Mouse (Mus musculus): ENCODE results near the gene Acss2. TPM values are rescaled to one million over a fixed set of nuclear protein-coding genes. Genes with fewer than 3 reads are reported as not detected.
A peak's percentile ranks its signal among the peaks of the same experiment; 100 is the strongest.
"Not testable (repeated sequence)": the region's sequence is repeated elsewhere in the genome, so short reads cannot be mapped to it uniquely, and the experiment has no call there.

Acss2 gene
- polyA plus RNA-seq, 1 experiment, result 514 TPM

- H3K27ac ChIP-seq (replicated peaks; ENCODE audit: low read depth, low read length), result 0 out of 2 replicates have a peak overlapping the region, but pooled peaks have one; percentile 9
- H3K4me3 ChIP-seq (ENCODE audit: insufficient read depth, low read depth, low read length), result peak overlapping the region; percentile 78
- H3K4me1 ChIP-seq (ENCODE audit: control insufficient read depth, insufficient read depth, insufficient read length, low read length), result 0 out of 2 replicates have a peak, but pooled peaks cover 2% of the 10 kb centered on the region
These were observed 953 bp downstream of the Acss2 start for GRCm38 (mm10) chr2:155518531-155519270.

GRCm38 (mm10) chr2:155523706-155524105 lies 6.0 kb downstream of the Acss2 start:
- Histone ChIP-seq H3K27ac (replicated peaks; ENCODE audit: low read depth, low read length) (no peak overlapping the region), H3K4me1 (ENCODE audit: control insufficient read depth, insufficient read depth, insufficient read length, low read length) (peaks cover 2% of the 10 kb centered on the region; the same call in 1 of the 2 replicates), H3K4me3 (ENCODE audit: insufficient read depth, low read depth, low read length) (no peak overlapping the region)

- Histone ChIP-seq H3K27ac (replicated peaks; ENCODE audit: low read depth, low read length) (no peak overlapping the region), H3K4me3 (ENCODE audit: insufficient read depth, low read depth, low read length) (no peak overlapping the region), H3K4me1 (ENCODE audit: control insufficient read depth, insufficient read depth, insufficient read length, low read length) (no peaks in the 10 kb centered on the region; the same call in 1 of the 2 replicates)
These were observed 6.6 kb downstream of the Acss2 start for GRCm38 (mm10) chr2:155524378-155524777.

DNA sequence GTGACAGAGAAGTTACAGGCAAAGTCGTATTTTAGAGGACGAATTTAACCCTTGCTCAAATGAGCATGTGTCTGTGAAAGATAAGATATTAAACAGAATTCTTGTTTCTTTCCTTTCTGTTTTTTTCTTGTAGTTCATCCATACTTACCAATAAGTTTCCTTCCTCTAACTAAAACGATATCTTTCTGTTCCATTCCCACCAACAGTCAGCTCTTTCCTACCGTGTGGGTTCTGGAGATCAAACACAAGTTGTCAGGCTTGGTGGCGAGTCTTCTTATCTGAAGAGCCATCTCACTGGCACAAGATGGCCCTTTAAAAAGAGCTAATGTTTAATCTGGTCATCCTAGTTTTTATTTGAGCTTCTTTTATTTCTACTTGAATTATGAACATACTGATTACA lies 9.6 kb downstream of the Acss2 start:
- Histone ChIP-seq H3K27ac (replicated peaks; ENCODE audit: low read depth, low read length) (no peak overlapping the region), H3K4me3 (ENCODE audit: insufficient read depth, low read depth, low read length) (no peak overlapping the region), H3K4me1 (ENCODE audit: control insufficient read depth, insufficient read depth, insufficient read length, low read length) (no peaks in the 10 kb centered on the region; the same call in 1 of the 2 replicates)

DNA sequence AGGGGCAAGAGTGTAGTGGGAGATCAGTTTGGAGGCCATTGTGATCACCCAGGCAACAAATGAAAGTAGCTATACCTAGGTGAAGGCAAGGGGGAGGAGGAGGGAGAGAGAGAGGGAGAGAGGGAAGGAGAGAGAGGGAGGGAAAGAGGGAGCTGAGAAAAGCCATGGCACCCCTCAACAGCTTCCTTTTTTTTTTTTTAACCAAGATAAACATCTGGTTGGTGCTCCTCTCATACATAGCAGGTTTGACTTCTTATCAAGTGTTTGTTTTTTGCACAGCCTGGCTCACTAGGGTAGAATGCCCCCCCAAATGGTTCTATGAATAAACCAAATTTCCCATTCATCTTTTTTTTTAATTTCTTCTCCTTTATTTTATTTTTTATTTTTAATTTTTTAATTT lies 18.5 kb downstream of the Acss2 start:
- no peak overlapping the region for H3K4me3 ChIP-seq (ENCODE audit: insufficient read depth, low read depth, low read length)
- no peaks in the 10 kb centered on the region for H3K4me1 ChIP-seq (ENCODE audit: control insufficient read depth, insufficient read depth, insufficient read length, low read length)
- no peak overlapping the region for H3K27ac ChIP-seq (replicated peaks; ENCODE audit: low read depth, low read length)

GRCm38 (mm10) chr2:155537761-155538462 lies 20.2 kb downstream of the Acss2 start:
- no peak overlapping the region for H3K4me3 ChIP-seq (ENCODE audit: insufficient read depth, low read depth, low read length)
- H3K27ac ChIP-seq (replicated peaks; ENCODE audit: low read depth, low read length), result peak overlapping the region; percentile 33; the same call in 1 of the 2 replicates
- H3K4me1 ChIP-seq (ENCODE audit: control insufficient read depth, insufficient read depth, insufficient read length, low read length), result no peaks in the 10 kb centered on the region

DNA sequence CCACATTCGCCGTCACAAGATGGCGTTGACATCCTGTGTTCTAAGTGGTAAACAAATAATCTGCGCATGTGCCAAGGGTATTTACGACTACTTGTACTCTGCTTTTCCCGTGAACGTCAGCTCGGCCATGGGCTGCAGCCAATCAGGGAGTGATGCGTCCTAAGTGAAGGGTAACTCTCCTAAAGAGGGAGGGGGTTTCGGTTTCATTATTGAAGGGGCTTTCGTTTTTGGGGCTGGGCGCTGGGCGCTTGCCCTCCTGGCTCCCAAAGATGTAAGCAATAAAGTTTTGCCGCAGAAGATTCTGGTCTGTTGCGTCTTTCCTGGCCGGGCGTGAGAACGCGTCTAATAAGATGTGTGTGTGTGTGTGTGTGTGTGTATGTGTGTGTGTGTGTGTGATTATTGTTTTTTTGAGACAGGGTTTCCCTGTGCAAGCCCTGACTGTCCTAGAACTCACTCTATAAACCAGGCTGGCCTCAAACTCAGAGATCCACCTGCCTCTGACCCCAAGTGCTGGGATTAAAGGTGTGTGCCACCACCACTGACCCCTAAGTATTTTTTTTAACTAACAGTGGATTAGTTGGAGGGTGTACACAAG lies 20.8 kb downstream of the Acss2 start:
- Histone ChIP-seq H3K27ac (replicated peaks; ENCODE audit: low read depth, low read length) (peak overlapping the region; percentile 13; the same call in 1 of the 2 replicates), H3K4me3 (ENCODE audit: insufficient read depth, low read depth, low read length) (peak overlapping the region; percentile 48)
- H3K4me1 ChIP-seq (ENCODE audit: control insufficient read depth, insufficient read depth, insufficient read length, low read length), result not testable (repeated sequence)

- H3K4me1 ChIP-seq (ENCODE audit: control insufficient read depth, insufficient read depth, insufficient read length, low read length), result no peaks in the 10 kb centered on the region
- H3K27ac ChIP-seq (replicated peaks; ENCODE audit: low read depth, low read length), result no peak overlapping the region
- no peak overlapping the region for H3K4me3 ChIP-seq (ENCODE audit: insufficient read depth, low read depth, low read length)
These were observed 21.9 kb downstream of the Acss2 start for GRCm38 (mm10) chr2:155539696-155540095.

- Histone ChIP-seq H3K4me1 (ENCODE audit: control insufficient read depth, insufficient read depth, insufficient read length, low read length) (no peaks in the 10 kb centered on the region), H3K4me3 (ENCODE audit: insufficient read depth, low read depth, low read length) (no peak overlapping the region), H3K27ac (replicated peaks; ENCODE audit: low read depth, low read length) (peak overlapping the region; percentile 12; the same call in 1 of the 2 replicates)
These were observed 23.2 kb downstream of the Acss2 start for GRCm38 (mm10) chr2:155540822-155541458.

- Histone ChIP-seq H3K4me3 (ENCODE audit: insufficient read depth, low read depth, low read length) (no peak overlapping the region), H3K4me1 (ENCODE audit: control insufficient read depth, insufficient read depth, insufficient read length, low read length) (no peaks in the 10 kb centered on the region), H3K27ac (replicated peaks; ENCODE audit: low read depth, low read length) (no peak overlapping the region)
These were observed 29.2 kb downstream of the Acss2 start for GRCm38 (mm10) chr2:155546955-155547354.

DNA sequence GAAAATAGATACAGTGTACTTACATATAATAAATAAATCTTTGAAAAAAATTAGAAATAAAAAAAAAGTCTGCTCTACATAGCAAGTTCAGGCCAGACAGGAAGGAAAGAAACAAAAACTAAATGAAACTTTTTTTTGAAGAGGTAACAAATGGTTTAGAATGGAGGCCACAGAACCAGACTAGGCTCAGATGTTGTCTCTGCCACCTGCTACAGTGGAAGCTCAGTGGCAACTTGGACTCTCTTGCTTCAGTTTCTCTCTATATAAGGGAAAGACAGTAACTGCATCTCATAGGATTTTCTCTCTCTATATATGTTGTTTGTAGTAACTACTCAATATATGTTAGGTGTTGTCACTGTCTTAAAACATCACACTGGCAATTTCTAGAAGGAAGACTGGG lies 34.6 kb downstream of the Acss2 start:
- Histone ChIP-seq H3K4me3 (ENCODE audit: insufficient read depth, low read depth, low read length) (no peak overlapping the region), H3K4me1 (ENCODE audit: control insufficient read depth, insufficient read depth, insufficient read length, low read length) (no peaks in the 10 kb centered on the region), H3K27ac (replicated peaks; ENCODE audit: low read depth, low read length) (no peak overlapping the region)

- H3K4me1 ChIP-seq (ENCODE audit: control insufficient read depth, insufficient read depth, insufficient read length, low read length), result no peaks in the 10 kb centered on the region
- no peak overlapping the region for H3K4me3 ChIP-seq (ENCODE audit: insufficient read depth, low read depth, low read length)
- no peak overlapping the region for H3K27ac ChIP-seq (replicated peaks; ENCODE audit: low read depth, low read length)
These were observed 35.2 kb downstream of the Acss2 start for GRCm38 (mm10) chr2:155552949-155553354.

DNA sequence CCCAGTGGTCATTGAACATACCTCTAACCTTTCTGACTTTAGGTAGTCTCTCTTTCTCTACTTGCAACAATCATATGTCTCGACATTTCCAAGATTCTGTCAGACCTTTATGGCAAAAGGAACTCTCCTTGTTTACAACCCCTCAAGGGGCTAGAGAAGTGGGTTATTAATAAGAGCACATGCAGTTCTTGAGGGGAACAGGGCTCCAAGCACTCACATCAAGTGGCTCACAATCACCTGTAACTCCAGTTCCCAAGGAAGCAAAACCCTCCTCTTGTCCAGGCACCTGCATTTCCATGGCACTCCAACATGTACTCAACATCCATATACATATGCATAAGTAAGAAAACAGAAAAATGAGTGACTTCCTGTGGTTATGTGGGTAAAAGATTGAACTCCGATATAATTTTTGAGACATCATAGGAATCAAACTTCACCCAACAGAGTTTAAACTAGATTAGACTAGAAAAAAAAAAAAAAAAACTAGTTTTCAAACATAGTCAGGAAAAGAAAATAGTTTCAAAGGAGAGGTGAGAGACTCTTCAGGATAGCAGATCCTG lies 36.8 kb downstream of the Acss2 start:
- H3K27ac ChIP-seq (replicated peaks; ENCODE audit: low read depth, low read length), result no peak overlapping the region
- H3K4me1 ChIP-seq (ENCODE audit: control insufficient read depth, insufficient read depth, insufficient read length, low read length), result no peaks in the 10 kb centered on the region
- no peak overlapping the region for H3K4me3 ChIP-seq (ENCODE audit: insufficient read depth, low read depth, low read length)

GRCm38 (mm10) chr2:155562209-155562608 lies 44.5 kb downstream of the Acss2 start:
- no peaks in the 10 kb centered on the region for H3K4me1 ChIP-seq (ENCODE audit: control insufficient read depth, insufficient read depth, insufficient read length, low read length)
- no peak overlapping the region for H3K4me3 ChIP-seq (ENCODE audit: insufficient read depth, low read depth, low read length)
- H3K27ac ChIP-seq (replicated peaks; ENCODE audit: low read depth, low read length), result no peak overlapping the region

DNA sequence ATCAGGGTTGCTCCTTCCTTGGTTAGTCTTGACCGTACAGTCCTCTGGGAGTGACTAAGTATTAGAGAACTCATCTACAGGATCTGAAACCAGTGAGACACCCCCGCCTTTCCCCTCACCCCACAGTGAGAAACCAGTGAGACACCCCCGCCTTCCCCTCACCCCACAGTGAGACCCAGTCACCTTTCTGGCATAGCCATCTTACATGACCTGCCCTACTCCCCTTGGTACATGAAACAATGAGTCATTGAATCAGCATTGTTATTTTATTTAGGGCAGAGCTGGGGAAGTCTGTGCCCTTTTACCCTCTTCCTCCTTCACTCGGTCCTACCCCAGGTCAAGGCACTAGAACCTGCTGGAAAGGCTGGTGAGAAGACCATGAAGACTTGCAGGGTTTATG lies 45.2 kb downstream of the Acss2 start:
- Histone ChIP-seq H3K27ac (replicated peaks; ENCODE audit: low read depth, low read length) (no peak overlapping the region), H3K4me1 (ENCODE audit: control insufficient read depth, insufficient read depth, insufficient read length, low read length) (no peaks in the 10 kb centered on the region), H3K4me3 (ENCODE audit: insufficient read depth, low read depth, low read length) (no peak overlapping the region)

Data from brown adipose tissue, adult 24 weeks (tissue).